Mouse (Mus musculus): ENCODE measurements around the gene Sh3gl3. TPM values are rescaled to one million over a fixed set of nuclear protein-coding genes. Genes with fewer than 3 reads are reported as not detected.

Sh3gl3 gene
- total RNA-seq, 1 experiment = 8.0 TPM

DNA sequence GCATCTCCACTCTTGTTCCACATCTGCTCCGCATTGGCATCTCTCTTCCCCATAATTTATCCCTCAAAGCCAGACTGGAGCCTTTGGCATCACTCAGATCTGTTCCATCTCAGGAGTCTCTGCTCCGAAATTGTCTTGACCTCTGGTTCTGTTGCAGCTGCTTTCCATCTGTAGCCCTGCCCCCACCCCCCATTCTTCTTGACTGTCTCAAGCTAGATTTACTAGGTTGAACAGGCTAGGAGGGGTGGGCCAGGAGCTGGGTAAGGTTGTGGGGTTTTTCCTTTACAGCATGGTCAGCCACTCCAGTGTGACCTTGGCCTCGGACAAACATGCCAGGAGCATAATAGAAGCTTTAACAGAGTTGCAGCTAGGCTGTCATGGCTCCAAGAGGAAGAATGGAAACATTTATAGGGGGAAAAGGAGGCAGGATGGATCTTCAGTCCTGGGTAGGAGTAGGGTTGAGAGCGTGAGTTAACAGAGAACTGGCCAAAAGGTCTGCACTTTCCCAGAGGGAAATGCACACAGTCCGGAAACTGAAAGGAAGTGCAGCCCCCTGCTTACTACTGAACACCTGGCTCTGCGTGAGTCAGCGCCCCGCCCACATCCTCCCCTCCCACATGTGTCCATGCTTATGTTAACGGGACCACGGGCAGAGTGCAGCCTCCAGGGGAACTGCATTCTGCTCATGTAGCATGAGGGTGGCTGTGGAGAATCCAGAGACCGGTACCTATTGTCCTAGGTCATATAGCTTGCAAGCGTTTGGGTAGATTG, 30.6 kb downstream of the Sh3gl3 start:
- TF ChIP-seq ZC3H11A (IDR thresholded peaks at IDR 0.05; ENCODE audit: borderline replicate concordance, low read depth, low read length) = no peak
- TF ChIP-seq ZNF384 (IDR thresholded peaks at IDR 0.05; ENCODE audit: low read depth, low read length) = no peak
- no peak for TF ChIP-seq CHD2 (IDR thresholded peaks at IDR 0.05; ENCODE audit: low read depth, low read length)
- no peak for TF ChIP-seq MAFK (IDR thresholded peaks at IDR 0.05; ENCODE audit: insufficient read depth, low read depth, low read length)
- TF ChIP-seq HCFC1 (IDR thresholded peaks at IDR 0.05; ENCODE audit: borderline replicate concordance, insufficient read depth, low read length) = no peak
- Histone ChIP-seq H3K4me1 (ENCODE audit: control insufficient read depth in 2 of 2, insufficient read depth in 2 of 2, low read length in 2 of 2, poor library complexity in 1 of 2) (peaks cover 3 to 18% of the 10 kb centered on the region in 2 experiments), H3K36me3 (ENCODE audit: control insufficient read depth, insufficient read depth, low read length, poor library complexity, severe bottlenecking) (no peaks in the 10 kb centered on the region; the same call in 1 of the 2 replicates), H3K9me3 (ENCODE audit: control insufficient read depth, insufficient read depth, low read depth, low read length) (no peaks in the 10 kb centered on the region), H3K9ac (ENCODE audit: insufficient read depth, low read depth, low read length, poor library complexity, severe bottlenecking) (no peak overlapping the region), H3K4me3 (ENCODE audit: insufficient read depth in 1 of 2, low read depth in 1 of 2, low read length in 2 of 2, poor library complexity in 1 of 2, severe bottlenecking in 1 of 2) (peak overlapping the region in 1 of 2 experiments; percentile 23; a peak in 1 of 4 replicates), H3K27ac (ENCODE audit: insufficient read depth, low read depth, low read length, poor library complexity, severe bottlenecking) (peak overlapping the region; percentile 41; the same call in 1 of the 2 replicates)
- DNase-seq (ENCODE audit: low read depth, low spot score) = no peak
- in situ Hi-C loops (cut with MboI; ENCODE audit: low sequenced_read_pairs in 2 of 2, unreplicated experiment in 2 of 2) = no loop called here

DNA sequence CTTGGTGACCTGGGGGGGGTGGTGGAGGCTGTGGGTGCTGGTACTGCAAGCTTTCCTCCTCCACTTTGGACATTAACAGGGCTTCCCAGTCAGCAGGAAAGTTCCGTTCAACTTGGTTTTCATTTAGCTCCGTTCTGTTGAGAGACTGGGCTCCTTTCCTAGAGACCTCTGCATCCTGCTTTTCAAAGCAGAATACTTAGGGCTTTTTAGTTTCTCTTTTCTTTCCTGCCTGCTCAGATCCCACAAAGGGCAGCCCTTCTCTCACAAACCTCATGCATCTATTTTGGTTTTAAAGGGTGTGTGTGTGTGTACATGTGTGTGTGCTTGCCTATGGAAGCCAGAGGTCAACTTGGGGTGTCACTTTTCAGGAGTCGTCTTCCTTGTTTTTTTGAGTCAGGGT, 31.3 kb downstream of the Sh3gl3 start:
- TF ChIP-seq MAFK (IDR thresholded peaks at IDR 0.05; ENCODE audit: insufficient read depth, low read depth, low read length) (no peak), CHD2 (IDR thresholded peaks at IDR 0.05; ENCODE audit: low read depth, low read length) (no peak), HCFC1 (IDR thresholded peaks at IDR 0.05; ENCODE audit: borderline replicate concordance, insufficient read depth, low read length) (no peak), ZC3H11A (IDR thresholded peaks at IDR 0.05; ENCODE audit: borderline replicate concordance, low read depth, low read length) (no peak), ZNF384 (IDR thresholded peaks at IDR 0.05; ENCODE audit: low read depth, low read length) (no peak)
- H3K36me3 ChIP-seq (ENCODE audit: control insufficient read depth, insufficient read depth, low read length, poor library complexity, severe bottlenecking) = no peaks in the 10 kb centered on the region; the same call in 1 of the 2 replicates
- in situ Hi-C loops (cut with MboI; ENCODE audit: low sequenced_read_pairs in 2 of 2, unreplicated experiment in 2 of 2) = no loop called here
- peaks cover 3 to 18% of the 10 kb centered on the region in 2 experiments for H3K4me1 ChIP-seq (ENCODE audit: control insufficient read depth in 2 of 2, insufficient read depth in 2 of 2, low read length in 2 of 2, poor library complexity in 1 of 2)
- DNase-seq (ENCODE audit: low read depth, low spot score) = no peak
- H3K27ac ChIP-seq (ENCODE audit: insufficient read depth, low read depth, low read length, poor library complexity, severe bottlenecking) = no peak overlapping the region; the same call in 1 of the 2 replicates
- H3K9ac ChIP-seq (ENCODE audit: insufficient read depth, low read depth, low read length, poor library complexity, severe bottlenecking) = no peak overlapping the region
- no peaks in the 10 kb centered on the region for H3K9me3 ChIP-seq (ENCODE audit: control insufficient read depth, insufficient read depth, low read depth, low read length)
- H3K4me3 ChIP-seq (ENCODE audit: insufficient read depth in 1 of 2, low read depth in 1 of 2, low read length in 2 of 2, poor library complexity in 1 of 2, severe bottlenecking in 1 of 2) = no peak overlapping the region

DNA sequence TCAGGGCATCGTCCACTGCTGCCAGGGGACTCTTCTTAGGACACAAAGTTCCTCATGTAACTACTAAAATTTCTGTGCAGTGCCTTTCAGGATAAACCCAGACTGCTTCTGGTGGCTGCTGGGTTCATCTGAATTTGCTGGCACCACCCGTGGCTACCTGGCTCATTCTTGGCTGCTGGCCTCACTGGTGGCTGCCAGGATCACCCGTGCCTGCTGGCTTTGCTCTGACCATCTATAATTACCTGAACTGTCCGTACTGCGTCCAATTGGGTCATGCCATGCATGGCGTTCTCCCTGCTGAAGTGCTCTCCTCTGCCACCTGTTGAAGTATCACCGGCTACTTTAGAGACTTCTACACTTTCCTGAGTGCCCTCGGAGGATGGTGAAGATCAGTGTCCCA, 33.1 kb downstream of the Sh3gl3 start:
- no peak for DNase-seq (ENCODE audit: low read depth, low spot score)
- in situ Hi-C loops (cut with MboI; ENCODE audit: low sequenced_read_pairs in 2 of 2, unreplicated experiment in 2 of 2) = no loop called here
- no peak overlapping the region for H3K4me3 ChIP-seq (ENCODE audit: insufficient read depth in 1 of 2, low read depth in 1 of 2, low read length in 2 of 2, poor library complexity in 1 of 2, severe bottlenecking in 1 of 2)
- no peaks in the 10 kb centered on the region; the same call in 1 of the 2 replicates for H3K36me3 ChIP-seq (ENCODE audit: control insufficient read depth, insufficient read depth, low read length, poor library complexity, severe bottlenecking)
- H3K9me3 ChIP-seq (ENCODE audit: control insufficient read depth, insufficient read depth, low read depth, low read length) = no peaks in the 10 kb centered on the region
- peaks cover 3 to 18% of the 10 kb centered on the region in 2 experiments for H3K4me1 ChIP-seq (ENCODE audit: control insufficient read depth in 2 of 2, insufficient read depth in 2 of 2, low read length in 2 of 2, poor library complexity in 1 of 2)
- H3K27ac ChIP-seq (ENCODE audit: insufficient read depth, low read depth, low read length, poor library complexity, severe bottlenecking) = no peak overlapping the region
- no peak for TF ChIP-seq HCFC1 (IDR thresholded peaks at IDR 0.05; ENCODE audit: borderline replicate concordance, insufficient read depth, low read length)
- TF ChIP-seq ZC3H11A (IDR thresholded peaks at IDR 0.05; ENCODE audit: borderline replicate concordance, low read depth, low read length) = no peak
- no peak for TF ChIP-seq CHD2 (IDR thresholded peaks at IDR 0.05; ENCODE audit: low read depth, low read length)
- H3K9ac ChIP-seq (ENCODE audit: insufficient read depth, low read depth, low read length, poor library complexity, severe bottlenecking) = no peak overlapping the region

DNA sequence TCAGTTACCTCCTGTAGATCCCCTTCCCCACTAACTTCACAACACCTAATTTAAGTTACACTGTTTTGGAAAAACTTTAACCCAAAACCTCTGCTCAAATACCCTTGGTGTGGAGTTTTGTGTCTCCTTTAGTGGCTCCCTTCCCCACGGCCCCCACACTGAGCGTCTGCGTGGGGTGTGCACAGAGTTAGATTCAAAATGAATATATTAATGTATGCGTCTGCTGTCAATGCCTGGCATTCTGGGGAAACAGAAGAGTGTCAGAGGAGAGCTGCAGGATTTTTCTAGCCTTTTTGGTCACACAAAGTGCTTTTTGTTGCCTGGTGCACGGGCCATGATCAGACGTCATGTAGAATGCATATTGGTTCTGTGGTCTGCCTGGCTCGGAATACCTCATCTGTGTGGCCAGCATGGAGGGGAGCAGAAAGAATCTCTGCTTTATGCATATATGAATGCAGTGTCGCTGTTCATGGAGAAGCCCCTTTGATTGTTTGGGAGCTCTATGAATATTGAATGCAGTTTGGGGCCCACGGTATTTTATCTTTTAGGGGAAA, 47.8 kb downstream of the Sh3gl3 start:
- TF ChIP-seq ZC3H11A (IDR thresholded peaks at IDR 0.05; ENCODE audit: borderline replicate concordance, low read depth, low read length) (no peak), MAFK (IDR thresholded peaks at IDR 0.05; ENCODE audit: insufficient read depth, low read depth, low read length) (no peak), ZNF384 (IDR thresholded peaks at IDR 0.05; ENCODE audit: low read depth, low read length) (no peak), HCFC1 (IDR thresholded peaks at IDR 0.05; ENCODE audit: borderline replicate concordance, insufficient read depth, low read length) (no peak), CHD2 (IDR thresholded peaks at IDR 0.05; ENCODE audit: low read depth, low read length) (no peak)
- no peak for DNase-seq (ENCODE audit: low read depth, low spot score)
- Histone ChIP-seq H3K27ac (ENCODE audit: insufficient read depth, low read depth, low read length, poor library complexity, severe bottlenecking) (no peak overlapping the region), H3K9me3 (ENCODE audit: control insufficient read depth, insufficient read depth, low read depth, low read length) (no peaks in the 10 kb centered on the region), H3K9ac (ENCODE audit: insufficient read depth, low read depth, low read length, poor library complexity, severe bottlenecking) (no peak overlapping the region), H3K4me3 (ENCODE audit: insufficient read depth in 1 of 2, low read depth in 1 of 2, low read length in 2 of 2, poor library complexity in 1 of 2, severe bottlenecking in 1 of 2) (no peak overlapping the region), H3K4me1 (ENCODE audit: control insufficient read depth in 2 of 2, insufficient read depth in 2 of 2, low read length in 2 of 2, poor library complexity in 1 of 2) (peaks cover 7 to 21% of the 10 kb centered on the region in 2 experiments), H3K36me3 (ENCODE audit: control insufficient read depth, insufficient read depth, low read length, poor library complexity, severe bottlenecking) (no peaks in the 10 kb centered on the region)
- in situ Hi-C loops (cut with MboI; ENCODE audit: low sequenced_read_pairs in 2 of 2, unreplicated experiment in 2 of 2) = no loop called here

Data from ES-E14 (cell line).